Mouse (Mus musculus): Measurements from ENCODE around the gene Mob3b.

- TF ChIP-seq POLR2A (IDR thresholded peaks at IDR 0.05; ENCODE audit: insufficient read length, low read depth) (no peak), SRF (IDR thresholded peaks at IDR 0.05; ENCODE audit: control insufficient read depth, insufficient read length, low read depth) (no peak), MYOD1 (IDR thresholded peaks at IDR 0.05; ENCODE audit: control insufficient read depth in 1 of 3, insufficient read length in 2 of 3, low read depth in 2 of 3) (no peak), POLR2AphosphoS2 (IDR thresholded peaks at IDR 0.05; ENCODE audit: insufficient read length, low read depth) (no peak), MAX (IDR thresholded peaks at IDR 0.05; ENCODE audit: low read depth) (no peak)
Observed at GRCm38 (mm10) chr4:35125299-35125777, 31.9 kb downstream of the Mob3b start.

Data from myocyte (in vitro differentiated cells).